Mouse (Mus musculus) limb, embryonic 12.5 days (tissue): Measurements from ENCODE around the gene Crk. TPM values are rescaled to one million over a fixed set of nuclear protein-coding genes. Genes with fewer than 3 reads are reported as not detected.
"Not testable (repeated sequence)": the region's sequence is repeated elsewhere in the genome, so short reads cannot be mapped to it uniquely, and the experiment has no call there.

Experiments
- ATAC-seq: fragments of 200-750 bp; cut with Nextera tagmentation; 2 replicates; pipeline ENCODE4 v1.8.0; 2017; ENCODE audit warnings: low read depth, moderate TSS enrichment; ENCODE audit not compliant: insufficient number of reproducible peaks, insufficient read depth, low FRiP score, low TSS enrichment
- H3K27ac ChIP-seq: fragments of 300-500 bp; sonication (generic); 2 replicates; pipeline ENCODE4 v1.5.1; 2016; ENCODE audit warnings: mild to moderate bottlenecking, moderate library complexity
- H3K27me3 ChIP-seq: fragments of 300-500 bp; sonication (generic); 2 replicates; pipeline ENCODE4 v1.6.1; 2016; ENCODE audit warnings: mild to moderate bottlenecking, moderate library complexity
- H3K36me3 ChIP-seq: fragments of 300-500 bp; sonication (generic); 2 replicates; pipeline ENCODE4 v1.6.1; 2016; ENCODE audit warnings: mild to moderate bottlenecking, moderate library complexity
- H3K4me1 ChIP-seq: fragments of 300-500 bp; sonication (generic); replicated peaks from 2 replicates; pipeline ENCODE4 v1.6.1; 2016
- H3K4me2 ChIP-seq: fragments of 300-500 bp; sonication (generic); 2 replicates; pipeline ENCODE4 v1.6.1; 2016; ENCODE audit warnings: mild to moderate bottlenecking, moderate library complexity
- H3K4me3 ChIP-seq: fragments of 300-500 bp; sonication (generic); replicated peaks from 2 replicates; pipeline ENCODE4 v1.5.1; 2016; ENCODE audit warnings: mild to moderate bottlenecking
- H3K9ac ChIP-seq: fragments of 300-500 bp; sonication (generic); replicated peaks from 2 replicates; pipeline ENCODE4 v1.6.1; 2016; ENCODE audit warnings: mild to moderate bottlenecking, moderate library complexity
- H3K9me3 ChIP-seq: fragments of 300-500 bp; sonication (generic); 2 replicates; pipeline ENCODE4 v1.6.1; 2016; ENCODE audit warnings: mild to moderate bottlenecking, moderate library complexity
- WGBS: fragments of 180-500 bp; shearing (Covaris S2); methylation state at CpG from one replicate; pipeline ENCODE4 v1.1.7; 2016; 5-methylcytosine and 5-hydroxymethylcytosine counted together
- polyA plus RNA-seq: library from polyadenylated mRNA; unstranded; fragments of >200 nt; fragmentation: Nextera tagmentation; extraction: Ambion mirVana; gene quantifications from 2 replicates; pipeline ENCODE4 v1.2.1, GENCODE M21; 2016

Crk gene
- polyA plus RNA-seq, 1 experiment from 2014 or later = 135 TPM

GRCm38 (mm10) chr11:75689977-75690376 lies 10.9 kb downstream of the Crk start:
- Histone ChIP-seq H3K4me2 (no peak overlapping the region), H3K9ac (no peak overlapping the region), H3K27me3 (no peaks in the 10 kb centered on the region), H3K27ac (no peak overlapping the region), H3K36me3 (peaks cover 58% of the 10 kb centered on the region), H3K9me3 (no peaks in the 10 kb centered on the region), H3K4me3 (no peak overlapping the region), H3K4me1 (peaks cover 8% of the 10 kb centered on the region; the same call in 1 of the 2 replicates)
- ATAC-seq = no peak
- WGBS = 79% methylated on average over 1 of the region's 1 CpGs

GRCm38 (mm10) chr11:75691047-75691446 lies 12.0 kb downstream of the Crk start:
- no peak for ATAC-seq
- H3K9ac ChIP-seq = no peak overlapping the region
- H3K4me2 ChIP-seq = no peak overlapping the region
- H3K9me3 ChIP-seq = no peaks in the 10 kb centered on the region
- H3K27ac ChIP-seq = no peak overlapping the region
- no peak overlapping the region for H3K4me3 ChIP-seq
- peaks cover 67% of the 10 kb centered on the region for H3K36me3 ChIP-seq
- H3K27me3 ChIP-seq = no peaks in the 10 kb centered on the region
- peaks cover 7% of the 10 kb centered on the region; the same call in 1 of the 2 replicates for H3K4me1 ChIP-seq

GRCm38 (mm10) chr11:75693570-75693969 lies 14.5 kb downstream of the Crk start:
- H3K36me3 ChIP-seq = peaks cover 92% of the 10 kb centered on the region
- no peaks in the 10 kb centered on the region for H3K9me3 ChIP-seq
- H3K4me1 ChIP-seq = 0 out of 2 replicates have a peak, but pooled peaks cover 2% of the 10 kb centered on the region
- H3K27me3 ChIP-seq = no peaks in the 10 kb centered on the region
- no peak overlapping the region for H3K4me2 ChIP-seq
- H3K4me3 ChIP-seq = no peak overlapping the region
- no peak overlapping the region for H3K27ac ChIP-seq
- 94% methylated on average over 5 of the region's 5 CpGs for WGBS
- no peak for ATAC-seq
- H3K9ac ChIP-seq = no peak overlapping the region

GRCm38 (mm10) chr11:75697464-75697863 lies 18.4 kb downstream of the Crk start:
- ATAC-seq, H3K27me3 ChIP-seq, H3K9ac ChIP-seq, H3K9me3 ChIP-seq, H3K4me3 ChIP-seq, H3K4me1 ChIP-seq, H3K4me2 ChIP-seq, H3K27ac ChIP-seq: not testable (repeated sequence)
- H3K36me3 ChIP-seq = peaks cover 94% of the 10 kb centered on the region
- WGBS = 98% methylated on average over 3 of the region's 3 CpGs

- Histone ChIP-seq H3K9me3 (no peaks in the 10 kb centered on the region), H3K4me3 (no peak overlapping the region), H3K4me1 (no peaks in the 10 kb centered on the region), H3K27me3 (no peaks in the 10 kb centered on the region), H3K36me3 (peaks cover 95% of the 10 kb centered on the region), H3K27ac (no peak overlapping the region), H3K9ac (no peak overlapping the region), H3K4me2 (no peak overlapping the region)
- ATAC-seq = no peak
- 95% methylated on average over 5 of the region's 5 CpGs for WGBS
Observed at GRCm38 (mm10) chr11:75700557-75700956, 21.5 kb downstream of the Crk start.

GRCm38 (mm10) chr11:75702761-75703160 lies 23.7 kb downstream of the Crk start:
- Histone ChIP-seq H3K9ac (no peak overlapping the region), H3K4me3 (no peak overlapping the region), H3K27ac (no peak overlapping the region), H3K27me3 (no peaks in the 10 kb centered on the region), H3K4me2 (no peak overlapping the region), H3K4me1 (no peaks in the 10 kb centered on the region), H3K36me3 (peaks cover 92% of the 10 kb centered on the region), H3K9me3 (no peaks in the 10 kb centered on the region)
- WGBS = 90% methylated on average over 6 of the region's 6 CpGs
- ATAC-seq = no peak

- Histone ChIP-seq H3K27me3 (no peaks in the 10 kb centered on the region), H3K9ac (no peak overlapping the region), H3K27ac (no peak overlapping the region), H3K4me2 (no peak overlapping the region), H3K4me1 (no peaks in the 10 kb centered on the region), H3K4me3 (no peak overlapping the region), H3K9me3 (no peaks in the 10 kb centered on the region), H3K36me3 (peaks cover 89% of the 10 kb centered on the region)
- no peak for ATAC-seq
- WGBS = 89% methylated on average over 2 of the region's 2 CpGs
Observed at GRCm38 (mm10) chr11:75703748-75704147, 24.7 kb downstream of the Crk start.

GRCm38 (mm10) chr11:75713949-75714348 lies 34.9 kb downstream of the Crk start:
- H3K36me3 ChIP-seq = no peaks in the 10 kb centered on the region
- no peak overlapping the region for H3K27ac ChIP-seq
- no peaks in the 10 kb centered on the region for H3K4me1 ChIP-seq
- 93% methylated on average over 1 of the region's 1 CpGs for WGBS
- ATAC-seq = no peak
- H3K9ac ChIP-seq = no peak overlapping the region
- H3K9me3 ChIP-seq = 0 out of 2 replicates have a peak, but pooled peaks cover 3% of the 10 kb centered on the region
- no peaks in the 10 kb centered on the region for H3K27me3 ChIP-seq
- no peak overlapping the region for H3K4me2 ChIP-seq
- no peak overlapping the region for H3K4me3 ChIP-seq

GRCm38 (mm10) chr11:75715556-75715955 lies 36.5 kb downstream of the Crk start:
- Histone ChIP-seq H3K4me1 (no peaks in the 10 kb centered on the region), H3K9me3 (0 out of 2 replicates have a peak, but pooled peaks cover 3% of the 10 kb centered on the region), H3K36me3 (no peaks in the 10 kb centered on the region), H3K4me3 (no peak overlapping the region), H3K9ac (no peak overlapping the region), H3K4me2 (peak overlapping the region; percentile 15; the same call in 1 of the 2 replicates), H3K27me3 (no peaks in the 10 kb centered on the region), H3K27ac (no peak overlapping the region)
- WGBS = 17% methylated on average over 12 of the region's 12 CpGs
- no peak for ATAC-seq

- no peaks in the 10 kb centered on the region for H3K36me3 ChIP-seq
- no peak for ATAC-seq
Observed at GRCm38 (mm10) chr11:75716661-75717325, 37.7 kb downstream of the Crk start.

GRCm38 (mm10) chr11:75722339-75722738 lies 43.3 kb downstream of the Crk start:
- 57% methylated on average over 4 of the region's 4 CpGs for WGBS

More at GRCm38 (mm10) chr11:75716661-75717325, 37.7 kb downstream of the Crk start:
- no peak overlapping the region for H3K4me2 ChIP-seq
- H3K27me3 ChIP-seq = no peaks in the 10 kb centered on the region
- no peak overlapping the region for H3K27ac ChIP-seq
- no peak overlapping the region for H3K9ac ChIP-seq
- H3K4me3 ChIP-seq = no peak overlapping the region
- WGBS = 86% methylated on average over 8 of the region's 8 CpGs
- peaks cover 15% of the 10 kb centered on the region; the same call in 1 of the 2 replicates for H3K9me3 ChIP-seq
- no peaks in the 10 kb centered on the region for H3K4me1 ChIP-seq

GRCm38 (mm10) chr11:75727168-75727567 lies 48.1 kb downstream of the Crk start:
- Histone ChIP-seq H3K9me3 (no peaks in the 10 kb centered on the region), H3K36me3 (no peaks in the 10 kb centered on the region), H3K27ac (no peak overlapping the region), H3K4me3 (no peak overlapping the region), H3K9ac (no peak overlapping the region), H3K4me2 (no peak overlapping the region), H3K4me1 (no peaks in the 10 kb centered on the region; the same call in 1 of the 2 replicates), H3K27me3 (peaks cover 4% of the 10 kb centered on the region; the same call in 1 of the 2 replicates)
- WGBS = 60% methylated on average over 2 of the region's 2 CpGs
- ATAC-seq = no peak

More at GRCm38 (mm10) chr11:75722339-75722738, 43.3 kb downstream of the Crk start:
- ATAC-seq = no peak
- H3K27ac ChIP-seq = no peak overlapping the region
- peaks cover 12% of the 10 kb centered on the region; the same call in 1 of the 2 replicates for H3K9me3 ChIP-seq
- H3K27me3 ChIP-seq = 0 out of 2 replicates have a peak, but pooled peaks cover 4% of the 10 kb centered on the region
- no peak overlapping the region for H3K4me2 ChIP-seq
- H3K9ac ChIP-seq = no peak overlapping the region
- H3K36me3 ChIP-seq = no peaks in the 10 kb centered on the region
- no peaks in the 10 kb centered on the region for H3K4me1 ChIP-seq
- no peak overlapping the region for H3K4me3 ChIP-seq
